Mouse (Mus musculus) forebrain, embryonic 14.5 days (tissue): ENCODE results near the gene Ripor2. TPM values are rescaled to one million over a fixed set of nuclear protein-coding genes. Genes with fewer than 3 reads are reported as not detected.

ENCODE experiments used
- ATAC-seq: fragments of 200-750 bp; cut with Nextera tagmentation; 2 replicates; pipeline ENCODE4 v1.8.0; 2017; ENCODE audit warnings: mild to moderate bottlenecking, moderate library complexity
- DNase-seq: peaks from one replicate; pipeline ENCODE4 v3.0.0-alpha.2; 2015; ENCODE audit warnings: low spot score
- H3K27ac ChIP-seq: fragments of 300-500 bp; sonication (generic); 2 replicates; pipeline ENCODE4 v1.5.1; 2014; ENCODE audit warnings: low read depth, mild to moderate bottlenecking, control low read depth, low read length, moderate library complexity
- H3K27me3 ChIP-seq: fragments of 300-500 bp; sonication (generic); replicated peaks from 2 replicates; pipeline ENCODE4 v1.6.1; 2014; ENCODE audit warnings: low read length, control low read depth, mixed read lengths; ENCODE audit not compliant: control insufficient read depth, insufficient read depth
- H3K36me3 ChIP-seq: fragments of 300-500 bp; sonication (generic); 2 replicates; pipeline ENCODE4 v1.6.1; 2014; ENCODE audit warnings: low read length, control low read depth; ENCODE audit not compliant: control insufficient read depth, insufficient read depth
- H3K4me1 ChIP-seq: fragments of 300-500 bp; sonication (generic); 2 replicates; pipeline ENCODE4 v1.6.1; 2014; ENCODE audit warnings: antibody characterized with exemption, low read length, control low read depth; ENCODE audit not compliant: control insufficient read depth, insufficient read depth
- H3K4me2 ChIP-seq: fragments of 300-500 bp; sonication (generic); 2 replicates; pipeline ENCODE4 v1.6.1; 2014; ENCODE audit warnings: mild to moderate bottlenecking, control low read depth, low read length
- H3K4me3 ChIP-seq: fragments of 300-500 bp; sonication (generic); 2 replicates; pipeline ENCODE4 v1.5.1; 2014; ENCODE audit warnings: low read depth, low read length, control low read depth
- H3K9ac ChIP-seq: fragments of 300-500 bp; sonication (generic); 2 replicates; pipeline ENCODE4 v1.6.1; 2014; ENCODE audit warnings: mild to moderate bottlenecking, low read length, control low read depth, moderate library complexity
- H3K9me3 ChIP-seq: fragments of 300-500 bp; sonication (generic); replicated peaks from 2 replicates; pipeline ENCODE4 v1.6.1; 2016; ENCODE audit warnings: low read length, control low read depth, mixed read lengths; ENCODE audit not compliant: control insufficient read depth
- WGBS: fragments of 180-500 bp; shearing (Covaris S2); extraction: QIAGEN DNeasy Blood & Tissue Kit; methylation state at CpG from one replicate; pipeline ENCODE4 v1.1.7; 2014; 5-methylcytosine and 5-hydroxymethylcytosine counted together
- polyA plus RNA-seq: library from polyadenylated mRNA; unstranded; fragments of >200 nt; fragmentation: Nextera tagmentation; extraction: Ambion mirVana; gene quantifications from 2 replicates; pipeline ENCODE4 v1.2.1, GENCODE M21; 2014

Ripor2 gene
- polyA plus RNA-seq, 1 experiment from 2014 or later, result 16.9 TPM

- no peak overlapping the region for H3K4me2 ChIP-seq
- peaks cover 3% of the 10 kb centered on the region for H3K27me3 ChIP-seq
- no peak overlapping the region for H3K4me3 ChIP-seq
- H3K36me3 ChIP-seq, result no peaks in the 10 kb centered on the region
- H3K4me1 ChIP-seq, result peaks cover under 1% of the 10 kb centered on the region
- no peak for DNase-seq
- WGBS, result 89% methylated on average over 13 of the region's 13 CpGs
- ATAC-seq, result no peak
- H3K27ac ChIP-seq, result no peak overlapping the region
- H3K9me3 ChIP-seq, result no peaks in the 10 kb centered on the region
- no peak overlapping the region for H3K9ac ChIP-seq
These were observed 52.5 kb downstream of the Ripor2 start for GRCm38 (mm10) chr13:24634346-24635120.

- H3K9ac ChIP-seq, result peak overlapping the region; percentile 75
- peak overlapping the region; percentile 85 for H3K27ac ChIP-seq
- no peaks in the 10 kb centered on the region for H3K36me3 ChIP-seq
- DNase-seq (peak; percentile 65), ATAC-seq (peak; percentile 79)
- under 1% methylated on average over 50 of the region's 66 CpGs for WGBS
- H3K27me3 ChIP-seq, result peaks cover 3% of the 10 kb centered on the region
- peak overlapping the region; percentile 96 for H3K4me2 ChIP-seq
- H3K4me1 ChIP-seq, result 0 out of 2 replicates have a peak, but pooled peaks cover 3% of the 10 kb centered on the region
- H3K4me3 ChIP-seq, result peak overlapping the region; percentile 65
- H3K9me3 ChIP-seq, result no peaks in the 10 kb centered on the region
These were observed 56.6 kb downstream of the Ripor2 start for GRCm38 (mm10) chr13:24638371-24639214.

- Histone ChIP-seq H3K36me3 (no peaks in the 10 kb centered on the region), H3K4me1 (0 out of 2 replicates have a peak, but pooled peaks cover 3% of the 10 kb centered on the region), H3K27ac (peak overlapping the region; percentile 85), H3K9ac (peak overlapping the region; percentile 75), H3K4me2 (peak overlapping the region; percentile 96), H3K9me3 (no peaks in the 10 kb centered on the region), H3K4me3 (peak overlapping the region; percentile 65), H3K27me3 (peaks cover 3% of the 10 kb centered on the region)
- DNase-seq (peak; percentile 59), ATAC-seq (peak; percentile 55)
- 14% methylated on average over 22 of the region's 22 CpGs for WGBS
These were observed 57.5 kb downstream of the Ripor2 start for GRCm38 (mm10) chr13:24639215-24640165.

GRCm38 (mm10) chr13:24640166-24640560 is 58.2 kb downstream of the Ripor2 start:
- 0 out of 2 replicates have a peak, but pooled peaks cover 3% of the 10 kb centered on the region for H3K4me1 ChIP-seq
- peak overlapping the region; percentile 23; the same call in 1 of the 2 replicates for H3K27ac ChIP-seq
- H3K9ac ChIP-seq, result peak overlapping the region; percentile 75; the same call in 1 of the 2 replicates
- peaks cover 3% of the 10 kb centered on the region for H3K27me3 ChIP-seq
- no peak for ATAC-seq
- no peak for DNase-seq
- H3K4me2 ChIP-seq, result peak overlapping the region; percentile 96
- no peaks in the 10 kb centered on the region for H3K9me3 ChIP-seq
- 60% methylated on average over 4 of the region's 4 CpGs for WGBS
- peak overlapping the region; percentile 65 for H3K4me3 ChIP-seq
- no peaks in the 10 kb centered on the region for H3K36me3 ChIP-seq

- H3K4me2 ChIP-seq, result peak overlapping the region; percentile 96
- H3K9ac ChIP-seq, result peak overlapping the region; percentile 38; the same call in 1 of the 2 replicates
- H3K36me3 ChIP-seq, result no peaks in the 10 kb centered on the region
- WGBS, result 64% methylated on average over 3 of the region's 3 CpGs
- H3K9me3 ChIP-seq, result no peaks in the 10 kb centered on the region
- peak overlapping the region; percentile 23; the same call in 1 of the 2 replicates for H3K27ac ChIP-seq
- DNase-seq (no peak), ATAC-seq (no peak)
- 0 out of 2 replicates have a peak, but pooled peaks cover 3% of the 10 kb centered on the region for H3K4me1 ChIP-seq
- peaks cover 3% of the 10 kb centered on the region for H3K27me3 ChIP-seq
- peak overlapping the region; percentile 65 for H3K4me3 ChIP-seq
These were observed 58.9 kb downstream of the Ripor2 start for GRCm38 (mm10) chr13:24640836-24641385.

GRCm38 (mm10) chr13:24641491-24642430 is 59.8 kb downstream of the Ripor2 start:
- ATAC-seq (no peak), DNase-seq (no peak)
- 29% methylated on average over 7 of the region's 7 CpGs for WGBS
- H3K4me2 ChIP-seq, result peak overlapping the region; percentile 96
- H3K4me1 ChIP-seq, result 0 out of 2 replicates have a peak, but pooled peaks cover 3% of the 10 kb centered on the region
- no peaks in the 10 kb centered on the region for H3K9me3 ChIP-seq
- peaks cover 3% of the 10 kb centered on the region for H3K27me3 ChIP-seq
- H3K36me3 ChIP-seq, result no peaks in the 10 kb centered on the region
- H3K9ac ChIP-seq, result no peak overlapping the region
- no peak overlapping the region for H3K27ac ChIP-seq
- H3K4me3 ChIP-seq, result no peak overlapping the region

- DNase-seq (no peak), ATAC-seq (no peak)
- Histone ChIP-seq H3K9ac (no peak overlapping the region), H3K4me1 (peaks cover 5% of the 10 kb centered on the region; the same call in 1 of the 2 replicates), H3K4me3 (no peak overlapping the region), H3K4me2 (no peak overlapping the region), H3K9me3 (no peaks in the 10 kb centered on the region), H3K36me3 (no peaks in the 10 kb centered on the region), H3K27ac (no peak overlapping the region), H3K27me3 (no peaks in the 10 kb centered on the region)
- WGBS, result 86% methylated on average over 3 of the region's 3 CpGs
These were observed 63.2 kb downstream of the Ripor2 start for GRCm38 (mm10) chr13:24645146-24645545.
